Mouse (Mus musculus) brain, adult 2 months (tissue): ENCODE measurements at regions not wholly inside any gene's neighbourhood (a gene's known extent, or its start where the extent isn't known, plus 50 kb on each side); places are given as distances from the start of the nearest gene placed in this dataset.
A peak's percentile ranks its signal among the peaks of the same experiment; 100 is the strongest.

Source experiments
- DNase-seq: peaks from one replicate; pipeline ENCODE4 v3.0.0; 2011; ENCODE audit warnings: low read depth, low spot score

DNA sequence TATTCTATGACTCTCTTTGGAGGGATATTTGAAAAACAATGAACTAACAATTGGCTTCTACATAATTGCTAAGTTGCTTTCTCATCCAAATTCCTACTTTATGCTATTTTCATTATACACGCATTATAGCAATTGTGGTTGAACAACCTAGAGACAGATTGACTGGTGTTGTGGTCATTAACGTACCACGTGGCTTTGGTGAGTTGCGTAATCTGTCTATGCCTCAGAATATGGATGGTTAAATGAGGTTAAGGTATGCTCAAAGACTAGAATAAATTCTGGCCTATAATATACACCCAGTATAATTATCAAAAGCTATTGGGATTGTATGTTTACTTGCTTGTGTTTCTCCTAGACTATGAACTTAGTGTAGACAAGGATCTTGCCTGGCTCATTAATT, 201.5 kb upstream of the Trib2 start:
- no peak for DNase-seq

DNA sequence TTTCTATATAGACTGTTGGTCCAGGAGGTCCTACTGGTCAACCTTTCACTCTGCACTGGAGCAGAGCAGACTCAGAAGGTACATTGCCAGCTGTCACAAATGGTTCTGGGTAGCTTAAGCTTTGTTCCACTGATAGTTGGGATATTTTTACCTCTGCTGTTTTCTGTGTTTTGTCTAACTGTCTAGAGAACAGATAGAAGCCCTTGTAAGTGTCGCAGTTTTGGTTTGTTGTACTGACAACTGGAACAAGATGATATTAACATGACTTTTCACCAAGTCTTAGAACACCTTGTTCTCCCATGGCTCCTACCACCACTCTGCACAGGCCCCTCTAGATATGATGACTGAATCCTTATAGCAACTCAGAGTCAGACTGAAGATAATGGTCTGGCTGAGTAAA, 199.9 kb upstream of the Trib2 start:
- DNase-seq = no peak

DNA sequence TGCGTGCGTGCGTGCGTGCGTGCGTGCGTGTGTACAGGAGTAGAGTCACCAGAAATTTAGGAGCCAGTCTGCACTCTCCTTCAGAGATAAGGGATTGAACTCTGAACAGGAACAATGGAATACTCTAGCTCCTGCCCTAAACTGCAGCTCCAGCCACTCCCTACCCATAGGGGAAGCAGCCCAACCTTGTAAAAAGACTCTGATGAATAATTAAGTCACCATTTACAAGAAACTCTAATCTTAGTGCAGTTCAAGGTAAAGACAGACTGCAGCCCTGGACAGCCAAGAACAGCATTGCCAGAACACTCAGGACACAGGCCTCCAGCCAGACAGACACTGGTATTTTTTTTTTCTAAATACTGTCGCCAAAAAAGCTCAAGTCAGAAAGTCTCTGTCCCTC, 198.9 kb upstream of the Trib2 start:
- DNase-seq = no peak

DNA sequence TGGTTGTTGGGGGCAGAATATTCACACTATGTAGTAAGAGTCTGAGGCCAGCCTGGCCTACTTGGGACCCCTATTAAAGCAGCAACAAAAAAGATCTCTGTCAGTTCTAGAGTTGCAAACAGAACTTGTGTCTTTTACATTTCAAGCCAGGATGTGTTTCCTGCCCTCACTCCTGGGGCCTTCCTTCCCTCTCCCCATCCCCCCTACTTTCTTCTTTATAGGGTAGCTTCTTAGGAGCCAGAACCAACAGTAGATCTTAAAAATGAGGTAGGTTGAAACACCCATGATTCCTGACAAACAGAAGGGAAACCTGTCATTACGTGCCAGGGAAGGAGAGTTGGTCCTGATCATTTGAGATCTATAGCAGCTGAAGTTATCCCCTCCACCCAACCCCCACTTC, 198.0 kb upstream of the Trib2 start:
- DNase-seq = no peak

DNA sequence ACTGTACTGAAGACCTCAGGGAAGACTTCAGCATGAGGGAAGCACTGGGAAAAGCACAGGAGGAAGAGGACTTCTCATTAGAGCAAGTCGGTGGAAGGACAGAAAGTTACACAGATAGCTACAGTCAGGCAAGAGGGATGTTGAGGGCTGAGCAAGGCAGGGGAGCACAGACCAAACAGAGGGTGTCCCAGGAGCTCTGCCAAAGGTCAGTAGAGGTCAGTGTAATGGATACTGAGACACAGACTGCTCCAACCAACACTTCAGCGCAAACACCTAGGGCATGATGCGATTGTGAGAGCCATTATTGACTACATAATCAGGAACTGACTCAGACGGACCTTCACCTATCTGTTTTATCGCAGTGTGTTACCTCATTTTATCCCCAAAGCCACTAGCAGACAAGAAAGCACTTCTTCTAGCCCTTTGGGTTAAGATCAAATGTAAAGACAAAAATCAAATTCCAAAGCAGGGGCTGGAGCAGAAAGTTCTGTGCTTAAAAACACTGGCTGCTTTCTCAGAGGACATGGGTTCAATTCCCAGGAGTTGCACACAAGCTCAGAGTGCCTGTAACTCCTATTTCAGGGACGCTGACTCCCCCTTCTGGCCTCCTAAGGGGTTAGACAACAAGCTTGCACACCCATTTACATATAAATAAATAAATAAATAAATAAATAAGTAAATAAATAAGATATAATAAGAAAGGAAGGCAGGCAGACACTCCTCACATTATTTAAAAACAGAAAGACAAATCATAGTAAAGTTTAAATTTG, 197.3 kb upstream of the Trib2 start:
- no peak for DNase-seq

DNA sequence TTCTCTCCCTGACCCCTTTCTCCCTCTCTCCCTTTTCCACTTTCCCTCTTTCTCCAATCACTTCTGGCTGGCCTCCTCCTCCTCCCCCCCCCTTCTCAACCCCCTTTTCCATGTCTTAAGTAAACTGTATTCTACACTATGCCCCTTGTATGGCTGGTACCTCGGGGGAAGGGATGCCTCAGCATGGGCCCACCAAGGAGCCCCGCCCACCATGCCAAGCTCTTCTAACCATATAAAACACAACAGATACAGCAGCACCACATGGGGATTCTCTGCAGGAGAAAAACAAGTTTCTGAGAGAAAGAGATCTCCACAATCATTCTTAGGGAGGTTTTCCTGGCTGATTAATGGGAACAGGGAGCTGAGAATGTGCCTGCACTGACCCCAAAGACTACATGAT, 196.6 kb upstream of the Trib2 start:
- DNase-seq = no peak

DNA sequence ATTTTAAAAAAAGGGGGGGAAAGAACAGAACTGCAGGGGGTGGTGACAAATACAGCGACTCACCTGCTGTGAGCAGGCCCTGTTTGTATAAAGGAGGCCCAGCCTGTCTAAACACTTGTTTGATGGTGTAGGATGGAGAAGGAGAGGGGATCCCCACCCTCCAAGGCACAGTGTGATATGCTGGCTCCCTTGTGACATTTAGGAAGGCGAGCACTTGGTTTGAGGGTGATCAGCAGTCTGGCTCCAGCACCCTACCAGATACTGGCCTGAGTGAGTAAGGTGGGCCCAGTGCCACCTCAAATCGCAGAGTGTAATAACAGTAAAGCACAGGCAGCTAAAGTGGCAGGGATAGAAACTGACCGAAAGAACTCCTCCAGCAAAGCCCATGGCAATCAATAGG, 195.4 kb upstream of the Trib2 start:
- no peak for DNase-seq

DNA sequence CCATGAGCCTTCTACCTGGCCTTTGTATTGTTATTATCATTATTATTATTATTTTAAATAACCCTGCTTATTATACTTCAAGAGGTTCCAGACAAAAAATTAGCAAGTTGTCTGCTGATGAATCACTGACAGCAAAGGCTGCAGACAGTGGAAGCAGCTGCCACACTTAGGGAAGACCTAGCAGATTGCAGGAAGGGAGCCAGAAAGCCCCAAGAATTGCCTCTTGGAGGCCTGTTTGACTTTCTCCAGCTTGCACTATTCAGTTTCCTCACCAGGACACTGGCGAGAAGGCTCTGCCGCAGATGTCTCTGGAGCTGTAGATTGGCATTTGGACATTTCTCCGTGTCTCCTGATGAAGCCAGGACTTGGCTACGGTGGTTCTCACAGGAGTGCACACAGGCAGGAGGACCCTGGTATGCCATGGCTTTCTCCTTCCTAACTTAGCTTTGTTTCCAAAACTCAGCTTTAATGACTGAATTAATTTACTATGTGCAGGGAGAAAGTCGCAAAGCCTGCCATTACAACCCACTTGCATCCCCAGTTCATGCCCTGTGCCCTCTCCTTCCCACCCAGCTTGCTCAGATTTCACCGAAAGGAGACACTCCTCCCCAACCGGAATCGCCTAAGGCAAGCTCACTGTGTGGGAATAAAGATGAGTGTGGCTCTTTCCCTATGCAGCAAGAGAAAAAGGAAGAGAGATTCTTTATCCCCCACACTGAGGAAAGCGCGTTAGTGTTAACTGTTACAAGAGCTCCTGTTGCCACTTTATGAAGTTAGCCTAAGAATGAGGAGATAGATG, 193.3 kb upstream of the Trib2 start:
- peak; percentile 43 for DNase-seq

DNA sequence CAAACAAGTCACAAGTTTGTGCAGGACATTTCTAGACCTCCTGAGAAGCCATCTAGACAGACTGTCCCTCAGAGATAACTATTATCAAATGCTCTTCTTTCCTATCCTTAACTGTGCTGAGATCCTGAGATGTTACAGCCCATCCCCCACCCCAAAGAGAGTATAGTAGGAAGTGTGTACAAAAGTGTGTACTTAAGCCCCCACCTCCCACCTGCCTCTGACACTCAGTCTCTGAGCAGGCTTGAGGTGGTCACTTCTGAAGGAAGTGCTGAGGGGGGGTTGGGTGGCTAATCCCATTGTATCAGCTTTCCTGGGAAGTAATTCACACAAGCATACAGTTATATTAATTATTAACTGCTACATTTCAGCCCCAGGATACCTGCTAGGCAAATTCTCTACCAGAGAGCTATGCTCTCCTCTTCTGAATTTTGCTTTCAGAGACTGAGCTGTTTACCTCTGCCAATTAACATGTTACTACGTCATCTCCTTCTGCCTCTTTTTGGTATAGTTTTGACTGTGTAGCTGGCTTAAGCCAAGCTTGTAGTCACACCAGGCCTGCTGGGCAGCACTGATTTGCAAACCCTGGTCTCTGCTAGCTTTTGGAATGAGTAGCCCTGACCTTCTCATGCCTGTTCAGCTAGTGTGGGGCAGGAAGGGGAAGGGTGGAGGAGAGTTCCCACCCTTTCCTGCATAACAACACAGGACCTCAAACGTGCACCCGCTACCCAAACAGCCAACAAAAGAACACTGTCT, 192.2 kb upstream of the Trib2 start:
- DNase-seq = no peak

DNA sequence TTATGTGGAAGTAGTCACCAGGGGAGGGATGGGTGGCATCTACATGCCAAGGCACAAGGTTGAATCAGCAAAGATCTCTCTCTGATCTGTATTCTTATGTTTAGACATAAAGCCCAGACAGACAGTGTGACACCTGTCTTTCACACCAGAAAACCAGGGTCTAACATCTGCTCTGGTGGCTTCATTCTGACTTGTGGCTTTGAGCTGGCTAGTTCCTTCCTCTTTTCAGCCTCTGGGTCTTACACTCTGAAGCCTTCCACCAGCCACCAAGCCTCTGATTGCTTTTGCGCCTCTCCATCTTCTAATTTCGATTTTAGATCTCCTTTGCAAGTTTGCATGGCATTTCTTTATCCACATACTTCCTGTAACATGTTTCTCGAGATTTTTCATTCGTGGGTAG, 191.5 kb upstream of the Trib2 start:
- no peak for DNase-seq

DNA sequence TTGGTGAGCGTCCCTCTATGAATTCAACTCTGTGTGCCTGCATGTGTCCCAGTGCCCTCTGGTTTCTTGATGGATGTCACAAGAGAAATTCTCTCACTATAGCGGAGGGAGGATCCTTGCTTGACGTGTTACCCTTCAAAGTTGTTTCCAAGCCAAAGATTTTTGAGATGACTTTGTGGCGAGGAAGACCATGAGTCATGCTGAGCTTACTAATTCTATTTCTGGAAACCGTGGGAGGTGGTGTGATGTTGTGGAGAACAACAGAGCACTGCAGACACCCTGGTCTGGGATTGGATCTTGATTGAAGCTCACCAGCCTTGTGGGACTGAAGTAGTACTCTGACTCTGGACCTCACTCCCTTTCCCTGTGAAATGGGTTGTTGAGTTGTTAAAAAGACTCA, 190.0 kb upstream of the Trib2 start:
- peak; percentile 81 for DNase-seq

DNA sequence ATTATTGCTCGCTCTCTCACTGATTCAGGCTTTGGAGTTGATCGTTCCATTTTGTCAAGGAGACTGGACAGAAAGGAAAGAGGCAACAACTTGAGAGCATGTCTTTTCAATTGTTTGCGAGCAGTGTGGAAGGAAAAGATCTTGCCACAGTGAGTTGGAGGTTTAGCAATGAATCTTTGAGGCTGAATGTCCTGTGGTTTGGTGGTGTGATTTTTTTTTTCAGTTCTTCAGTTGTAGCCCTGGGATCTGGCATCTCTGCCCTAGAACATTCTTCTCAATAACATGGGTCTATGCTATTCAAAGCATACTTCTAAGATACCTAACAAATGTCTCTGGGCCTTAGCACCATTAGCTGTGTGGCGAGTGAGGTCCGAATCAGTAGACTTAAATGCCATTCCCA, 189.6 kb upstream of the Trib2 start:
- DNase-seq = no peak

DNA sequence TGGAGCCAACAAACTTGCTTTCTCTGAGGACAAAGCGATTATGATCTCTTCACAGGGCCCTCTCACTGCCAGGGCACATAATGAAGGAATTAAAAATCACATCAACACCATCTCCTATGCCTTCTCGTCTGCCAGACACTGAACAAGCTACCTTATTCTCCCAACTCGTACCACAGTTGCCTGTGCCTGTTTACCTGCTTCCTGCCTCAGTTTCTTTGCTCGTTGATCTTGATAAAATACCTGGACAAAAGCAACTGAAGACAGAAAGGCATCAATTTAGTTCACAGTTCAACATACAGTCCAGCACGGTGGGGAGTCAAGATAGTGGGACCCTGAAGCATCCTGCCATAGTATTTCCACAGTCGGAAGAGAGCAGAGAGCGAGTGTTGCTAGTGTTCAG, 185.1 kb upstream of the Trib2 start:
- DNase-seq = no peak

DNA sequence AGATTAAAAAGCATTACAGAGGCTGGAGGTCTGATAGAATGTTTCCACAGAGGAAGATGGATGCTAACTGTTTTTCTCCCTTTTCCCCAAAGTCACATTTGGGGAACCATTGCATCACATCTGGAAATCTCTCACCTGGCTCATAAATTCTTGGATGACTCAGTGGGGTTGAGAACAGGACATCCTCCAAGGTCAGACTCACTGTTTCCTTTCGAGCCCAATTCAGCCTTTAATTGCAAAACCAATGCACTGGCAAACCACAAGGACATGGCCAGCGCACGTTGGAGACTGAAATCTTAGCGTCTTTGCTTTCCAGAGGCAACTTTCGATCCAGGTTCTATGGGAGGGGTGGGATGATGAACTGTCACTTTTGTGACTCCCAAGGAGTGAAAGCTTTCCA, 184.5 kb upstream of the Trib2 start:
- DNase-seq = no peak

DNA sequence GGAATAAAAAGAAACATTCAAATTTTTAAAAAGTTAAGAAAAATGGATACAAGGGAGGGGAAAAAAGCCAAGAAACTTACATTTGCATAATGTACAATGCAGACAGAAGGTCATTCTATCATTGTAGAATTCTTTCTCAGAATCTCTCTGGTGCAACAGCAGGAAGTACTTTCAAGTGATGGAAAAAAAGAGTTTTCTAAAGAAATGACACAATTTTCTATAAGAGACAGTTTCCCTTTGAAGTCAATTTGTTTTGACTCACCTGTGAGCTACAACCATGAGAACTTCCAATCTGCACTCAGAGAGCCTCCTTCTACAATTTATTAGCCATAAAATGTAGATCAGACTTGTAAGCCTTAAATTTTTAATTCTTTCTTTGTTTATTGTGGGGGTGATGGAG, 181.6 kb upstream of the Trib2 start:
- no peak for DNase-seq

DNA sequence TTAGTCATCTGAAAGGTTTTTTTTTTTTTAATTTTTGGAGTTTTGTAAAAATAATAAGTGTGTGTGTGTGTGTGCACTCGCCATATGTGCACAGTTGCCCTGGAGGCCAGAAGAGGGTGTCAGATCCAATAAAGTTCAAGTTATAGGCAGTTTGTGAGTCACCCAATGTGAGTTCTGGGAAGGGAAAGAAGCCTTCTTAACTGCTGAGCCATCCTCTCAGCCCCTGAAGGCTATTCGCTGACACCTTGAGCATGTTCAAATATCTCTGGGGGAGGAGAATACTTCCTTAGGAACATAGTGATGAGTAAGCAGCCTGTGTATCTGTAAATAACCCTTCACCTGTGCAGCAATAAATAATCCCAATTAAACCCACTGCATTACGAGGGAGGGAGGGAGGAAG, 177.1 kb upstream of the Trib2 start:
- DNase-seq = no peak

DNA sequence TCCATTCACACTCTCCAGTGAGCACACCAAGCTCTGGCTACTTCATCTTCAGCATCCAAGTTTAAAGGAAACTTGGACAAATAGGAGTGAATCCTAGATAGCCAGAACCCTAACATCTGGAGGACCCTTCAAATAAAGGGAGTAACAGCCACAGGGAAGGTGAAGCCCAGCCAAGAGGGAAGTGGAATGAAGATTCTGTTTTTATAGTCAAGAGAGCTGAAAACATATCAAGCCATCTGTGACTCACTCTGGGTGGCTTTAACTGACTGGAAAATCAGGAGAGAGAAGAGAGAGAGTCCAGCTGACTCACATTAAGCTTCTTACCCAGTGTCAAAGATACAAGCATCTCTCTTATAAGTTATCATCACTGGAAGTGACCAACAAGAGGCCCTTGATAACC, 169.6 kb upstream of the Trib2 start:
- DNase-seq = no peak

DNA sequence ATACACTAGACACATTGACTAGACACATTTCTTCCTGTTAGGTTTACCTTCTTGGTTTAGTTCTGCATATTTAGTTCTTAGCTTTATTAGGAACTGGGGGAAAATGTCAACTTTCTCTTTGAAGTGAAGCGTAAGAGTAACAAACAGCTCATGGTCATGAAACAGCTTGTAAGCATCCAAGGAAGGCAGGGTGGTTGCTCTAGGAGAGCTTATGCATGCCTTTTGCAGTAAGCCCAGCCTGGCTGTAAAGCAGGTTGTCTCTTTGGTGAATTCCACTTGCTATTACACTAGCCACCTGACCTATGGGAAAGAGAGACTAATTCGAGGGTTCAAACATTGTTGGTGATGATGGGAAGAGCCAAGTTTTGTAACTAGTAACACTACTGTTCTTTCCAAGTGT, 168.9 kb upstream of the Trib2 start:
- DNase-seq = no peak

DNA sequence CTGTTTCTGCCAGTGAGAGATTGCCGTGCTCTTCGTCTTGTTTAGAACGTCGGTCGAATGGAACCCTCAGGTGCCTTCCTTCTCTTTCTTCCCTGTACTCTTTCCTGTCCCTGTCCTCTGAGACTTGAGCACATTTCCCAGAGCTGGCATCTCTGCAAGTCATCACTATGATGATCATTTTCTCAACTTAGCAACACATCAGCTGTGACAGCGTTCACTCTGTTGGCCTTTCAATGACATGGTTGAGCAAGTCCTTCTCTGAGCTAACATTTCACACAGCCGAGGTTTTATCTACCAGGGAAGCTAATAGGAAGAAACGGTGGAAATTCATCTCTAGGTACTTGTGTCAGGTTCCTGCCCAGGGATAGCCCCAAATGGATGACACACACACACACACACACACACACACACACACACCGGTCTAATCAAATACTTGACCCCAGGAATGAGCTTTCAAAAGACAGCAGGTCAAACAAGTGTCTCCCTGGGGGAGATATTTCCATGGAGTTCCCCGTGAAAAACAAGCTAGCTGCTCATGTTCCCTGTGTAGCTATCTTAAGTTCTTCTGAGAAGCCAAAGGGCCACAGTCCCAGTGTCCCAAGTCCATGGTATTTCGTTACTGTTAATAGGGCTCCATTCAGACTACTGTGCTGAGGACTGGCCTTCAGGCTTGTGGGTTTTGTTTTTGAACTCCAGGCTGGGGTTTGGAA, 167.0 kb upstream of the Trib2 start:
- DNase-seq = no peak

DNA sequence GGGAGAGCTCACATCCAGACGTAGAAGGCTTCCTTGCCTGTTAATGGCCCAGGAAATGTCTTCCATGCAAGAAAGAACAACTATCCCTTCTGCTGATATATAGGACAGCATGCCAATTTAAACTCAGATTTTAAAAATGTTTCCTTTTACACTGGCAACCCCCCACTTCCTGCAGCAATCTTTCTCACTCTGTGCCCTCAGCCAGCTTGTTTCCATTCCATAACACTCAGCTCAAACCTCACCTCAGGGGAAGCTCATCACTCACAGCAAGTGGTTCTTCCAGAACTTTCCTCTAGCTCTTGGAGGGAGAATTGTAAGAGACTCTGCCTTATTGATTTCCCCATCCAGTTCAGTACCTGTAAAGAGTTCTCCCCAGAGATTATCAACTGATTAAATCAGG, 165.0 kb upstream of the Trib2 start:
- DNase-seq = no peak

DNA sequence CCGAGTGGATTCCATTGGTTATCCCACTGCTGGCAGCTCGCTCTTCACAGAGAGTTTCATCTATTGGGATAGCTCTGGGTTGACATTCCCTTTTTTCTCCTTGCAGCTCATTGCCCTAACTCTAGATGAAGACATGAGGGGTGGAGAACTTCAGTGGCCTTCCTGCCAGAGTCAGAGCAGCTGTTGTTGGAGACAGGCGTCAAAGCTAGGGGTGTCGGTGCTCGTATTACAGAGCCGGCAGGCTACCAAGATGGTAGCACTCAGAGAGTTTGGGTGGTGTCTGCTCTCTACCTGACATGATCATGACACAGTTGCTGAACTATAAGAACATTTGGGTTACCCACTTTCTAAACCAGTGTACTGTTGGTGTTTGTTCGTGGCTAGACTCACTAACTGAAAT, 162.5 kb upstream of the Trib2 start:
- DNase-seq = no peak

DNA sequence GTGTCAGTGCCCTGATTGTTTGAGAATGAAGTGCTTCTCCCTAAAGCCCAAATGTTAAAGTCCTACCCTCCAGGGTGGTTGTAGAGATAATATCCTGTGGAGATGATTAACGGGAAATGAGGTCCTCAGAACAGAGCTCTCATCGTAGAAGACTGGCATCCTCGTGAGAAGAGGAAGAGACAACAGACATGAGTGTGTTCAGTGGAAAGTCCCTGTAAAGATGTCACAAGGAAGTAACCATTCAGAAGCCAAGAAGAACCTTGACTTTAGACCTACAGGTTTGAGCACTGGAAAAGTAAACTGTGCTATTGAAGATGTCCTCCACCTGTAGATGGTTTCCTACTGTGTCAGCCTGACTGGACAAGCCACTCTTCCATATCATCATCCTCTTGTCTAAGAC, 155.1 kb upstream of the Trib2 start:
- no peak for DNase-seq
